Mouse (Mus musculus): ENCODE data around the gene Prss50.

- TF ChIP-seq CTCF (conservative IDR thresholded peaks at IDR 0.05; ENCODE audit: low read length): no peak
- TF ChIP-seq POU5F1 (IDR thresholded peaks at IDR 0.05; ENCODE audit: borderline replicate concordance, low read length): no peak
Observed at GRCm38 (mm10) chr9:110892552-110892951, 34.8 kb downstream of the Prss50 start.

Data from E14TG2a.4 (cell line).